Mouse (Mus musculus) G1E (cell line): ENCODE results near the gene Nav1. TPM values are rescaled to one million over a fixed set of nuclear protein-coding genes. Genes with fewer than 3 reads are reported as not detected.

Experiments used
- ATAC-seq: 2 replicates; pipeline ENCODE4 v1.8.0; 2016; ENCODE audit warnings: mild to moderate bottlenecking; ENCODE audit not compliant: insufficient number of reproducible peaks, poor library complexity, low FRiP score, severe bottlenecking; ENCODE audit errors: extremely low read depth
- DNase-seq: peaks from one replicate; pipeline ENCODE4 v3.0.0; 2012; ENCODE audit warnings: low spot score
- H3K27me3 ChIP-seq: 2 replicates; pipeline ENCODE4 v1.6.1; 2012; ENCODE audit warnings: mild to moderate bottlenecking, low read length, inconsistent platforms; ENCODE audit not compliant: insufficient read depth
- H3K36me3 ChIP-seq: replicated peaks from 2 replicates; pipeline ENCODE3; 2012; ENCODE audit warnings: mild to moderate bottlenecking, inconsistent platforms
- H3K4me1 ChIP-seq: 2 replicates; pipeline ENCODE4 v1.6.1; 2012; ENCODE audit warnings: low read depth, low read length, inconsistent platforms, mixed read lengths; ENCODE audit not compliant: insufficient read depth
- H3K4me3 ChIP-seq: 2 replicates; pipeline ENCODE4 v1.5.1; 2012; ENCODE audit warnings: low read depth, mild to moderate bottlenecking, inconsistent platforms, low read length, moderate library complexity, mixed read lengths
- H3K9me3 ChIP-seq: replicated peaks from 2 replicates; pipeline ENCODE4 v1.6.1; 2012; ENCODE audit warnings: inconsistent platforms
- CTCF ChIP-seq: IDR thresholded peaks from 2 replicates; pipeline ENCODE4 v1.5.1; 2012; ENCODE audit warnings: low read depth, low read length, inconsistent platforms, mixed read lengths
- GATA1 ChIP-seq: IDR thresholded peaks from 2 replicates; pipeline ENCODE4 v1.6.1; 2012; ENCODE audit warnings: borderline replicate concordance, low read length, inconsistent platforms, mixed read lengths
- GATA2 ChIP-seq: IDR thresholded peaks from 2 replicates; pipeline ENCODE4 v1.6.1; 2012; ENCODE audit warnings: low read depth, low read length, inconsistent platforms, borderline replicate concordance
- POLR2AphosphoS5 ChIP-seq: IDR thresholded peaks from 2 replicates; pipeline ENCODE4 v1.6.1; 2012; ENCODE audit warnings: low read depth, low read length, inconsistent platforms; ENCODE audit not compliant: insufficient replicate concordance
- TAL1 ChIP-seq: conservative IDR thresholded peaks from 2 replicates; pipeline ENCODE4 v1.6.1; 2012; ENCODE audit warnings: low read depth, low read length, inconsistent platforms, mixed read lengths
- polyA plus RNA-seq: library from polyadenylated mRNA; stranded (reverse); fragments of >175 nt; gene quantifications from 2 replicates; pipeline ENCODE4 v1.2.3, GENCODE M21; 2012
- total RNA-seq, 2 experiments: library from RNA; stranded (forward) in 1 of 2; stranded (reverse) in 1 of 2; fragments of 200-1000 nt in 1 of 2; fragments of >200 nt in 1 of 2; fragmentation: Nextera tagmentation in 1 of 2; gene quantifications; 2 replicates each; pipeline ENCODE4 v1.2.3; 2014 to 2017

The Nav1 gene
- total and polyA plus RNA-seq, 3 experiments, result 0.22 TPM; not detected in 2

GRCm38 (mm10) chr1:135633478-135633877, 26.4 kb upstream of the Nav1 start:
- no peaks in the 10 kb centered on the region for H3K27me3 ChIP-seq
- TF ChIP-seq GATA2, result no peak
- TF ChIP-seq TAL1, result no peak
- TF ChIP-seq POLR2AphosphoS5, result no peak
- TF ChIP-seq CTCF, result no peak
- no peak for TF ChIP-seq GATA1
- no peaks in the 10 kb centered on the region for H3K9me3 ChIP-seq
- H3K4me3 ChIP-seq, result no peak overlapping the region
- DNase-seq (no peak), ATAC-seq (no peak)
- no peaks in the 10 kb centered on the region for H3K36me3 ChIP-seq
- H3K4me1 ChIP-seq, result no peaks in the 10 kb centered on the region

GRCm38 (mm10) chr1:135632199-135632598, 25.1 kb upstream of the Nav1 start:
- TF ChIP-seq TAL1 (no peak), GATA2 (no peak), POLR2AphosphoS5 (no peak)
- Histone ChIP-seq H3K27me3 (no peaks in the 10 kb centered on the region), H3K4me1 (no peaks in the 10 kb centered on the region), H3K4me3 (no peak overlapping the region), H3K36me3 (no peaks in the 10 kb centered on the region), H3K9me3 (no peaks in the 10 kb centered on the region)
- DNase-seq, result no peak
- ATAC-seq, result no peak

GRCm38 (mm10) chr1:135631515-135631914, 24.4 kb upstream of the Nav1 start:
- no peak for ATAC-seq
- no peak for TF ChIP-seq GATA1
- no peak for TF ChIP-seq GATA2
- TF ChIP-seq TAL1, result no peak
- TF ChIP-seq CTCF, result no peak
- TF ChIP-seq POLR2AphosphoS5, result no peak
- Histone ChIP-seq H3K27me3 (no peaks in the 10 kb centered on the region), H3K36me3 (no peaks in the 10 kb centered on the region), H3K4me1 (no peaks in the 10 kb centered on the region), H3K4me3 (no peak overlapping the region), H3K9me3 (no peaks in the 10 kb centered on the region)
- no peak for DNase-seq

- Histone ChIP-seq H3K4me3 (no peak overlapping the region), H3K27me3 (no peaks in the 10 kb centered on the region), H3K36me3 (no peaks in the 10 kb centered on the region), H3K4me1 (no peaks in the 10 kb centered on the region), H3K9me3 (no peaks in the 10 kb centered on the region)
- DNase-seq, result no peak
- TF ChIP-seq CTCF (no peak), GATA2 (no peak)
- no peak for ATAC-seq
These were observed 22.8 kb upstream of the Nav1 start for GRCm38 (mm10) chr1:135629846-135630245.

- Histone ChIP-seq H3K36me3 (no peaks in the 10 kb centered on the region), H3K27me3 (peaks cover 2% of the 10 kb centered on the region; the same call in 1 of the 2 replicates), H3K9me3 (no peaks in the 10 kb centered on the region), H3K4me1 (no peaks in the 10 kb centered on the region), H3K4me3 (no peak overlapping the region)
- no peak for ATAC-seq
- TF ChIP-seq GATA1 (no peak), CTCF (no peak), GATA2 (no peak), POLR2AphosphoS5 (no peak), TAL1 (no peak)
- no peak for DNase-seq
These were observed 19.1 kb upstream of the Nav1 start for GRCm38 (mm10) chr1:135626218-135626617.

GRCm38 (mm10) chr1:135625741-135626140, 18.6 kb upstream of the Nav1 start:
- no peaks in the 10 kb centered on the region for H3K4me1 ChIP-seq
- no peak overlapping the region for H3K4me3 ChIP-seq
- H3K27me3 ChIP-seq, result peaks cover 2% of the 10 kb centered on the region; the same call in 1 of the 2 replicates
- TF ChIP-seq POLR2AphosphoS5 (no peak), GATA1 (no peak), GATA2 (no peak), TAL1 (no peak), CTCF (no peak)
- no peaks in the 10 kb centered on the region for H3K9me3 ChIP-seq
- ATAC-seq, result no peak
- DNase-seq, result no peak
- no peaks in the 10 kb centered on the region for H3K36me3 ChIP-seq

GRCm38 (mm10) chr1:135624646-135625045, 17.6 kb upstream of the Nav1 start:
- H3K4me1 ChIP-seq, result no peaks in the 10 kb centered on the region

More at GRCm38 (mm10) chr1:135624646-135625045, 17.6 kb upstream of the Nav1 start:
- Histone ChIP-seq H3K27me3 (peaks cover 2% of the 10 kb centered on the region; the same call in 1 of the 2 replicates), H3K4me3 (no peak overlapping the region), H3K36me3 (no peaks in the 10 kb centered on the region), H3K9me3 (no peaks in the 10 kb centered on the region)
- DNase-seq, result no peak
- ATAC-seq, result no peak
- TF ChIP-seq CTCF (no peak), TAL1 (no peak), GATA1 (no peak)
